Mouse (Mus musculus) spleen, postnatal 36 days (tissue): ENCODE measurements around the gene Matk.
A peak's percentile ranks its signal among the peaks of the same experiment; 100 is the strongest.

Source experiments
- DNase-seq, 2 experiments: peaks; one replicate each; pipeline ENCODE4 v3.0.0; 2022; ENCODE audit warnings: low spot score in 2 of 2, mixed read lengths in 1 of 2

The Matk gene

GRCm38 (mm10) chr10:81242021-81242420 lies 10.7 kb upstream of the Matk start:
- no peak for DNase-seq

GRCm38 (mm10) chr10:81244146-81244545 lies 8.6 kb upstream of the Matk start:
- no peak for DNase-seq

GRCm38 (mm10) chr10:81244595-81244994 lies 8.1 kb upstream of the Matk start:
- peak; percentile 72 to 74 for DNase-seq

GRCm38 (mm10) chr10:81245166-81245565 lies 7.6 kb upstream of the Matk start:
- no peak for DNase-seq

GRCm38 (mm10) chr10:81247804-81248203 lies 4.9 kb upstream of the Matk start:
- no peak for DNase-seq

- DNase-seq = no peak
Measured at GRCm38 (mm10) chr10:81249442-81249841, 3.3 kb upstream of the Matk start.

- DNase-seq = no peak
Measured at GRCm38 (mm10) chr10:81254886-81255285, 2.2 kb downstream of the Matk start.

GRCm38 (mm10) chr10:81257158-81258039 lies 4.7 kb downstream of the Matk start:
- DNase-seq = peak; percentile 57 to 58

- no peak for DNase-seq
Measured at GRCm38 (mm10) chr10:81259225-81259884, 6.6 kb downstream of the Matk start.

- no peak for DNase-seq
Measured at GRCm38 (mm10) chr10:81261025-81261424, 8.3 kb downstream of the Matk start.

GRCm38 (mm10) chr10:81265540-81265939 lies 12.8 kb downstream of the Matk start:
- DNase-seq = no peak

GRCm38 (mm10) chr10:81266211-81267105 lies 13.7 kb downstream of the Matk start, which contains the start of the genes Mrpl54 and Apba3:
Gene Mrpl54 (minus strand): TSS chr10:81266934.
Gene Apba3 (plus strand): TSS chr10:81266960.
- peak; percentile 95 to 97 for DNase-seq

- DNase-seq = peak; percentile 77 to 82
Measured at GRCm38 (mm10) chr10:81268056-81268455, 15.3 kb downstream of the Matk start.

- DNase-seq = no peak
Measured at GRCm38 (mm10) chr10:81268643-81269412, 16.1 kb downstream of the Matk start.

- DNase-seq = no peak
Measured at GRCm38 (mm10) chr10:81272356-81272755, 19.6 kb downstream of the Matk start.

GRCm38 (mm10) chr10:81273842-81274241 lies 21.1 kb downstream of the Matk start:
- no peak for DNase-seq

- DNase-seq = no peak
Measured at GRCm38 (mm10) chr10:81277676-81278075, 24.9 kb downstream of the Matk start.

- DNase-seq = no peak
Measured at GRCm38 (mm10) chr10:81279496-81279895, 26.8 kb downstream of the Matk start.

GRCm38 (mm10) chr10:81284189-81284588 lies 31.5 kb downstream of the Matk start:
- DNase-seq = no peak

- DNase-seq = no peak
Measured at GRCm38 (mm10) chr10:81284719-81285118, 32.0 kb downstream of the Matk start.
